Mouse (Mus musculus) cerebellum, adult 2 months (tissue): ENCODE measurements around the gene Cpb2.

Source experiments
- CTCF ChIP-seq: fragments of 200-500 bp; IDR thresholded peaks from 2 replicates; pipeline ENCODE4 v1.5.1; 2011; ENCODE audit warnings: low read depth, mild to moderate bottlenecking, control low read depth, low read length, moderate library complexity, borderline replicate concordance; ENCODE audit not compliant: insufficient read depth
- POLR2A ChIP-seq: fragments of 200-500 bp; IDR thresholded peaks from 2 replicates; pipeline ENCODE4 v1.6.1; 2011; ENCODE audit warnings: low read length, control low read depth, borderline replicate concordance; ENCODE audit not compliant: insufficient read depth

DNA sequence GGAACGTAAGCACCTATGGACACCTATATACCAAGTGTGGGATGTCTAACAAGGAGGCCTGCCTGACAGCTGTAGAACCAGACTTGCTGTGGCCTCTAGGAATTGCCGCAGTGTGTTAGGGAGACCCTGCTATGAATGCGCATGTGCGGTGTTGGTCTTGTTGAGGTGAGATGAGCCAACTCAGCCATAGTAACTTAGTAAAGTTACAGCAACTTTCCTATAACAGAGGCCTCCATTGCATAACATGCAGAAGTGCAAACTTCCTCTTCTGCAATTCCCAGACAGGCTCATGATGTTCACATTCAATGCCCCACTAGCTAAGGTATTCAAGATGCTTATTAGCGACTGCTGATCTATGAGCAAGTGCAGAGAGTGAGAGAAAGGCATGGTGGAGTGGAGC lies 46.6 kb upstream of the Cpb2 start:
- no peak for TF ChIP-seq CTCF
- no peak for TF ChIP-seq POLR2A
